7 mouse cellular contexts compared by ENCODE assay signal in genomic region chr17:15715013-15715902, GRCm38 (mm10). TPM values are rescaled to one million over a fixed set of nuclear protein-coding genes. Genes with fewer than 3 reads are reported as not detected.
A peak's percentile ranks its signal among the peaks of the same experiment; 100 is the strongest.
DNase-seq lines count a peak whose midpoint lies in the region; ATAC-seq lines count a peak whose summit lies in the region.

No protein-coding gene starts in this region.

- no peak overlapping the region for H3K9ac ChIP-seq in forebrain, embryonic 13.5 days

- no peak overlapping the region for H3K4me2 ChIP-seq in forebrain, embryonic 13.5 days

- DNase-seq in ovary, postnatal 36 days (ENCODE audit: low spot score) = peak; percentile 14
- DNase-seq in ovary, adult 18-20 months (ENCODE audit: low spot score) = no peak
- peak; percentile 68 for DNase-seq in T-cell, adult 2 months (ENCODE audit: low spot score)
- DNase-seq in kidney, postnatal 10 days = peak; percentile 44
- DNase-seq in midbrain, embryonic 10.5 days (ENCODE audit: low spot score) = peak; percentile 34
- peak; percentile 23 to 25 for DNase-seq in thymus, adult 18-20 months

- peaks cover 25% of the 10 kb centered on the region for H3K36me3 ChIP-seq in forebrain, embryonic 13.5 days (ENCODE audit: poor library complexity, severe bottlenecking)
- H3K36me3 ChIP-seq in midbrain, embryonic 10.5 days = peaks cover 96% of the 10 kb centered on the region

- peak; percentile 51; the same call in 1 of the 2 replicates for ATAC-seq in forebrain, embryonic 13.5 days

- H3K4me3 ChIP-seq in forebrain, embryonic 13.5 days = no peak overlapping the region
- no peak overlapping the region for H3K4me3 ChIP-seq in midbrain, embryonic 10.5 days

- 0 out of 2 replicates have a peak, but pooled peaks cover 6% of the 10 kb centered on the region for H3K4me1 ChIP-seq in forebrain, embryonic 13.5 days
- H3K4me1 ChIP-seq in midbrain, embryonic 10.5 days = peaks cover 17% of the 10 kb centered on the region

- H3K27me3 ChIP-seq in forebrain, embryonic 13.5 days = no peaks in the 10 kb centered on the region
- no peaks in the 10 kb centered on the region for H3K27me3 ChIP-seq in midbrain, embryonic 10.5 days (ENCODE audit: low read depth, poor library complexity, severe bottlenecking)

- H3K27ac ChIP-seq in forebrain, embryonic 13.5 days = no peak overlapping the region
- no peak overlapping the region for H3K27ac ChIP-seq in midbrain, embryonic 10.5 days (replicated peaks)

- no peaks in the 10 kb centered on the region for H3K9me3 ChIP-seq in forebrain, embryonic 13.5 days (replicated peaks)
- H3K9me3 ChIP-seq in midbrain, embryonic 10.5 days (replicated peaks) = no peaks in the 10 kb centered on the region

- 71% methylated on average over 3 of the region's 3 CpGs for WGBS in forebrain, embryonic 13.5 days
- 73% methylated on average over 3 of the region's 3 CpGs for WGBS in midbrain, embryonic 10.5 days

RNA-seq across cellular contexts. Expression of gene Chd1, which starts 10.5 kb away (rescaled TPM):
- polyA plus RNA-seq in forebrain, embryonic 13.5 days (2015; fragmentation: Nextera tagmentation; extraction: Ambion mirVana) = 27.9 and 28.1 TPM in 2 replicates
- polyA plus RNA-seq in midbrain, embryonic 10.5 days (2016; fragmentation: Nextera tagmentation; extraction: Ambion mirVana) = 36.3 and 39.0 TPM in 2 replicates
